Comparison of ENCODE assay signal across 17 mouse cellular contexts in the genomic region with DNA sequence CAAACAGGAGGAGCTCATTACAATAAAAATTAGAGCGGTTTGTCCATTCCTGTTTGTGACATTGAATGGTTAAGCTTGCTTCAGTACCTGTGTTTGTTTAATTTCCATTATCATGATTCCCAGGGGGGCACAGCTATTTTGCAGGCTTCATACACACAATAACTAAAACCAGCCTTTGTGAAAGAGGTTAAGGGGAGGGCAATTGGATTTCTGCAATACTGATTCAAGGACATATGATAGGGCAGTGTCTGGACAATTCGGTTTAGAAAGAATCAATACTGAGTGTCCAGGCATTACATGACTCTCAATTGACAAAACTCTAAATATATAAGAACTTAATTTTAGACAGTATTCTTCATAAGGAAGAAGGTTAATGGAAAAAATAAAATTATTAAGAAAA.
"Had no signal": no experiment of that assay in that cellular context is flagged by ENCODE, and none has a peak within 500 bp of the region (broad histone marks: within the 10 kb centered on the region; RNA-seq: fewer than 3 reads in every experiment).

No protein-coding gene starts in this region.

- DNase-seq: kidney, adult 8-10 months; kidney, postnatal 25 days; liver, embryonic 13.5 days; liver, postnatal 0 days; lung, postnatal 14 days; right cerebral cortex, postnatal 4 days; spleen, adult 18-20 months; thymus, adult 2 months; thymus, postnatal 25 days had no signal

- H3K4me2 ChIP-seq: liver, embryonic 13.5 days; lung, embryonic 15.5 days; neural tube, embryonic 15.5 days; stomach, embryonic 15.5 days had no signal

- H3K9me3 ChIP-seq: limb, embryonic 10.5 days; liver, embryonic 13.5 days; lung, embryonic 15.5 days; megakaryocyte, embryonic 14.5 days; neural tube, embryonic 15.5 days; stomach, embryonic 15.5 days had no signal

- H3K4me1 ChIP-seq: limb, embryonic 10.5 days; liver, embryonic 13.5 days; lung, embryonic 15.5 days; megakaryocyte, embryonic 14.5 days; neural tube, embryonic 15.5 days; stomach, embryonic 15.5 days had no signal

- ATAC-seq: liver, postnatal 0 days had no signal

- H3K36me3 ChIP-seq: limb, embryonic 10.5 days; liver, embryonic 13.5 days; lung, embryonic 15.5 days; neural tube, embryonic 15.5 days; stomach, embryonic 15.5 days had no signal

- H3K27ac ChIP-seq: left cerebral cortex, adult 2 months; limb, embryonic 10.5 days; liver, embryonic 13.5 days; lung, embryonic 15.5 days; macrophage; neural tube, embryonic 15.5 days; stomach, embryonic 15.5 days had no signal

- H3K9ac ChIP-seq: liver, embryonic 13.5 days; liver, postnatal 0 days; lung, embryonic 15.5 days; neural tube, embryonic 15.5 days; stomach, embryonic 15.5 days had no signal

- H3K27me3 ChIP-seq: liver, embryonic 13.5 days; lung, embryonic 15.5 days; megakaryocyte, embryonic 14.5 days; neural tube, embryonic 15.5 days; stomach, embryonic 15.5 days had no signal

- H3K4me3 ChIP-seq: left cerebral cortex, adult 2 months; limb, embryonic 10.5 days; liver, embryonic 13.5 days; lung, embryonic 15.5 days; megakaryocyte, embryonic 14.5 days; myocyte; neural tube, embryonic 15.5 days; stomach, embryonic 15.5 days had no signal
